In the genomic region with DNA sequence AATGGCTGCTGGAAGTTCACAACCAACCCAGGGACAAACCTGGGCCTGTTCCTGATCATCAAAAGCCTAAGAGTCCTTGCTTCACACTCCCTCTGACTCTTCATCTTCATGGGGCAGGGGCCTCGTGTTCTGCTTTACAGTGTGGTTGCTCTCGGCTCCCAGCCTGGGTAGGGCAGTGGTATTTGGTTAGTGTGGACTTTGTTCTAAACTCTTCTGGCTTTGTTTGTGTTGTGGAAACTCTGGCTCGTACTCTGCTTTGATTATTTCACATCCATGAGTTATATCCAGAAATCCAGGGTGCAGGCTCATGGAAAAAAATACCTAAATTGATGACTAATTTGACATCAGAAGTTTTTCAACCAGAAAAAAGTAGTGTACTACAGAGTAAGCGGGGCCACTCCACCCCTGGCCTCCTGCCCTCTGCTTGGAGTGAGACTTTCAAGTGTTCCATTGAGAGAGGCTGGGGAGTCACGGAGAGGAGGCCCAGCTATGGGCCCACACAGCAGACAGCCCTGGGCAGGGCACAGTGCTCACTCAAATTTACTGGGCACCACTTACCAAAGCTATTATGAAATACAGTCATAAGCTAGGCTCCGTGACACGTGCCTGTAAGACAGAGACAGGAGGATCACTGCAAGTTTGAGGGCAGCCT, we compare ENCODE assay signal across 13 mouse cellular contexts.
DNase-seq lines count a peak whose midpoint lies in the region; ATAC-seq and TF ChIP-seq lines count a peak whose summit lies in the region.
"Had no signal": no experiment of that assay in that cellular context is flagged by ENCODE, and none has a peak within 500 bp of the region (broad histone marks: within the 10 kb centered on the region; RNA-seq: fewer than 3 reads in every experiment).

No protein-coding gene starts in this region.

- ATAC-seq in midbrain, embryonic 12.5 days (ENCODE audit: low FRiP score, low read depth) = 0 out of 2 replicates have a peak, but pooled peaks have one; percentile 16
- ATAC-seq in midbrain, postnatal 0 days (ENCODE audit: low FRiP score) = no peak
- ATAC-seq in intestine, postnatal 0 days = 0 out of 2 replicates have a peak, but pooled peaks have one; percentile 38
- ATAC-seq in lung, embryonic 14.5 days (ENCODE audit: insufficient read depth) = peak; percentile 33; the same call in 1 of the 2 replicates
- ATAC-seq in stomach, postnatal 0 days (ENCODE audit: low FRiP score, low TSS enrichment) = peak; percentile 93
- no peak for ATAC-seq in CD4-positive, CD25-positive, alpha-beta regulatory T cell, adult 4 months
- ATAC-seq: midbrain, embryonic 16.5 days had no signal

- H3K9me3 ChIP-seq in midbrain, embryonic 12.5 days = no peaks in the 10 kb centered on the region
- no peaks in the 10 kb centered on the region for H3K9me3 ChIP-seq in midbrain, postnatal 0 days (ENCODE audit: low read length)
- H3K9me3 ChIP-seq in intestine, postnatal 0 days (ENCODE audit: control insufficient read depth) = no peaks in the 10 kb centered on the region
- no peaks in the 10 kb centered on the region for H3K9me3 ChIP-seq in lung, embryonic 14.5 days (ENCODE audit: low read depth, low read length)
- H3K9me3 ChIP-seq in stomach, postnatal 0 days (ENCODE audit: control insufficient read depth, low read length) = no peaks in the 10 kb centered on the region

- no peak overlapping the region for H3K4me2 ChIP-seq in midbrain, embryonic 12.5 days (replicated peaks)
- no peak overlapping the region for H3K4me2 ChIP-seq in midbrain, postnatal 0 days (ENCODE audit: low read depth, low read length, poor library complexity, severe bottlenecking)
- H3K4me2 ChIP-seq in intestine, postnatal 0 days (replicated peaks; ENCODE audit: low read depth) = no peak overlapping the region
- H3K4me2 ChIP-seq in lung, embryonic 14.5 days = no peak overlapping the region
- no peak overlapping the region for H3K4me2 ChIP-seq in stomach, postnatal 0 days (replicated peaks; ENCODE audit: low read depth)

- no peak for TF ChIP-seq CTCF in midbrain, postnatal 0 days (IDR thresholded peaks at IDR 0.05)
- no peak for TF ChIP-seq CTCF in intestine, postnatal 0 days (IDR thresholded peaks at IDR 0.05; ENCODE audit: low read depth)
- no peak for TF ChIP-seq CTCF in lung, embryonic 14.5 days (IDR thresholded peaks at IDR 0.05; ENCODE audit: low read depth)
- TF ChIP-seq CTCF in stomach, postnatal 0 days (IDR thresholded peaks at IDR 0.05; ENCODE audit: low read depth) = no peak

- no peaks in the 10 kb centered on the region for H3K4me1 ChIP-seq in midbrain, embryonic 12.5 days
- no peaks in the 10 kb centered on the region for H3K4me1 ChIP-seq in midbrain, postnatal 0 days (ENCODE audit: insufficient read depth, low read length)
- no peaks in the 10 kb centered on the region for H3K4me1 ChIP-seq in intestine, postnatal 0 days (replicated peaks; ENCODE audit: control insufficient read depth, insufficient read depth, low read length)
- peaks cover 11% of the 10 kb centered on the region; the same call in 1 of the 2 replicates for H3K4me1 ChIP-seq in lung, embryonic 14.5 days (ENCODE audit: insufficient read depth)
- 0 out of 2 replicates have a peak, but pooled peaks cover 2% of the 10 kb centered on the region for H3K4me1 ChIP-seq in stomach, postnatal 0 days (replicated peaks; ENCODE audit: control insufficient read depth, insufficient read depth)

- no peak for TF ChIP-seq EP300 in stomach, postnatal 0 days (optimal IDR thresholded peaks at IDR 0.05)

- no peak overlapping the region for H3K9ac ChIP-seq in midbrain, embryonic 12.5 days (replicated peaks)
- H3K9ac ChIP-seq in midbrain, postnatal 0 days (replicated peaks; ENCODE audit: low read length, poor library complexity, severe bottlenecking) = no peak overlapping the region
- H3K9ac ChIP-seq in intestine, postnatal 0 days (ENCODE audit: low read depth, low read length) = no peak overlapping the region
- H3K9ac ChIP-seq in lung, embryonic 14.5 days = no peak overlapping the region
- H3K9ac ChIP-seq in stomach, postnatal 0 days (ENCODE audit: low read length) = no peak overlapping the region

- no peak overlapping the region for H3K27ac ChIP-seq in midbrain, embryonic 12.5 days (replicated peaks)
- no peak overlapping the region for H3K27ac ChIP-seq in midbrain, postnatal 0 days (ENCODE audit: low read depth, low read length)
- no peak overlapping the region for H3K27ac ChIP-seq in intestine, postnatal 0 days (ENCODE audit: low read depth, low read length)
- 0 out of 2 replicates have a peak overlapping the region, but pooled peaks have one; percentile 12 for H3K27ac ChIP-seq in lung, embryonic 14.5 days (ENCODE audit: low read depth)
- H3K27ac ChIP-seq in stomach, postnatal 0 days (replicated peaks) = 0 out of 2 replicates have a peak overlapping the region, but pooled peaks have one; percentile 40

- no peaks in the 10 kb centered on the region for H3K27me3 ChIP-seq in midbrain, embryonic 12.5 days
- no peaks in the 10 kb centered on the region for H3K27me3 ChIP-seq in midbrain, postnatal 0 days (ENCODE audit: insufficient read depth, low read length)
- H3K27me3 ChIP-seq in intestine, postnatal 0 days (replicated peaks; ENCODE audit: control insufficient read depth, insufficient read depth, low read length) = no peaks in the 10 kb centered on the region
- H3K27me3 ChIP-seq in lung, embryonic 14.5 days (ENCODE audit: insufficient read depth, low read length) = no peaks in the 10 kb centered on the region
- H3K27me3 ChIP-seq in stomach, postnatal 0 days (ENCODE audit: control insufficient read depth, insufficient read depth, low read length) = no peaks in the 10 kb centered on the region

- no peaks in the 10 kb centered on the region for H3K36me3 ChIP-seq in midbrain, embryonic 12.5 days
- no peaks in the 10 kb centered on the region for H3K36me3 ChIP-seq in midbrain, postnatal 0 days (ENCODE audit: insufficient read depth, low read length)
- H3K36me3 ChIP-seq in intestine, postnatal 0 days (ENCODE audit: control insufficient read depth, insufficient read depth) = no peaks in the 10 kb centered on the region
- no peaks in the 10 kb centered on the region for H3K36me3 ChIP-seq in lung, embryonic 14.5 days (ENCODE audit: insufficient read depth)
- H3K36me3 ChIP-seq in stomach, postnatal 0 days (ENCODE audit: control insufficient read depth, insufficient read depth, low read length) = no peaks in the 10 kb centered on the region

- DNase-seq in midbrain, postnatal 0 days (ENCODE audit: low spot score) = no peak
- DNase-seq in lung, embryonic 14.5 days = peak; percentile 8
- peak; percentile 64 for DNase-seq in stomach, postnatal 0 days (ENCODE audit: low spot score)
- DNase-seq in left cerebral cortex, adult 8-10 months (ENCODE audit: low spot score in 2 of 2) = no peak
- DNase-seq in urinary bladder, postnatal 4 days (ENCODE audit: low spot score in 2 of 2) = no peak
- DNase-seq: adrenal gland, postnatal 10 days; heart, postnatal 4 days; kidney, adult 18-20 months; layer of hippocampus, adult 9-11 months had no signal

- H3K4me3 ChIP-seq in midbrain, embryonic 12.5 days = no peak overlapping the region
- H3K4me3 ChIP-seq in midbrain, postnatal 0 days (ENCODE audit: low read depth, low read length) = no peak overlapping the region
- no peak overlapping the region for H3K4me3 ChIP-seq in intestine, postnatal 0 days (ENCODE audit: low read depth, low read length)
- H3K4me3 ChIP-seq in lung, embryonic 14.5 days (ENCODE audit: low read depth, low read length) = no peak overlapping the region
- no peak overlapping the region for H3K4me3 ChIP-seq in stomach, postnatal 0 days (ENCODE audit: low read depth, low read length)

- WGBS in midbrain, embryonic 12.5 days = 84% methylated on average over 7 of the region's 7 CpGs
- WGBS in midbrain, postnatal 0 days = 87% methylated on average over 7 of the region's 7 CpGs
- WGBS in intestine, postnatal 0 days = 50% methylated on average over 7 of the region's 7 CpGs
- WGBS in lung, embryonic 14.5 days = 52% methylated on average over 7 of the region's 7 CpGs
- WGBS in stomach, postnatal 0 days = 44% methylated on average over 7 of the region's 7 CpGs

Comparison
In these comparisons a context has a peak if more than half of its experiments do, and no peak if none do; other contexts are left out.
1. ATAC-seq: peak in midbrain, embryonic 12.5 days (single experiment), intestine, postnatal 0 days (single experiment), lung, embryonic 14.5 days (single experiment) and stomach, postnatal 0 days (single experiment); none in midbrain, postnatal 0 days (single experiment) and CD4-positive, CD25-positive, alpha-beta regulatory T cell, adult 4 months (single experiment).
2. H3K27ac ChIP-seq: peak in lung, embryonic 14.5 days (single experiment) and stomach, postnatal 0 days (single experiment); none in midbrain, embryonic 12.5 days (single experiment), midbrain, postnatal 0 days (single experiment) and intestine, postnatal 0 days (single experiment).
3. DNase-seq: peak in lung, embryonic 14.5 days (single experiment) and stomach, postnatal 0 days (single experiment); none in midbrain, postnatal 0 days (single experiment), left cerebral cortex, adult 8-10 months (0 of 2) and urinary bladder, postnatal 4 days (0 of 2).